Mouse (Mus musculus): ENCODE measurements at regions not wholly inside any gene's neighbourhood (a gene's known extent, or its start where the extent isn't known, plus 50 kb on each side); places are given as distances from the start of the nearest gene placed in this dataset.

DNA sequence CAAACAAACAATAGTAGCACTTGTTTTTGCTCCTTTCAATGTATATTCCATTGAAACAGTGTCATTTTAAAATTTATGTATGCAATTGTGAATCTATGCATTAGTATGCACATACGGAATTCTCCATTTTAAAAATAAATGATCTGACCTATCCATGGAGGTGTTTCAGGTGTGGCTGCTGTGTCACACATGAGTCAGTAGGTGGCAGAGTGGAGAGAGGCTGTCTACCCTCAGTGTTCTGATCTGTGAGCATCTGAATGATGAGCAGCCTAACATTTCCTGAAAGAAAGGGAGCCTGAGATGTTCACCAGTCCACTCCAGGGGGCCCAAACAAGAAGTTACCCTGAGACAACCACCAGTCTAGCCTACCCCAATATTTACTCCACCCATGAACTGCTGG lies 75.6 kb upstream of the 1700006A11Rik start:
- Histone ChIP-seq H3K9ac (ENCODE audit: low read depth, low read length) (no peak overlapping the region), H3K9me3 (replicated peaks; ENCODE audit: low read length) (no peaks in the 10 kb centered on the region), H3K36me3 (ENCODE audit: insufficient read depth, low read length) (no peaks in the 10 kb centered on the region), H3K4me2 (ENCODE audit: low read length) (no peak overlapping the region), H3K27ac (no peak overlapping the region), H3K4me3 (replicated peaks; ENCODE audit: low read depth, low read length) (no peak overlapping the region), H3K4me1 (replicated peaks; ENCODE audit: insufficient read depth, low read length) (no peaks in the 10 kb centered on the region), H3K27me3 (ENCODE audit: insufficient read depth, low read length) (no peaks in the 10 kb centered on the region)
- TF ChIP-seq CTCF (IDR thresholded peaks at IDR 0.05; ENCODE audit: low read depth), result no peak
- ATAC-seq (replicated peaks; ENCODE audit: low FRiP score, low read depth), result no peak
- DNase-seq (ENCODE audit: low spot score), result no peak
- WGBS, result 87% methylated on average over 1 of the region's 1 CpGs

DNA sequence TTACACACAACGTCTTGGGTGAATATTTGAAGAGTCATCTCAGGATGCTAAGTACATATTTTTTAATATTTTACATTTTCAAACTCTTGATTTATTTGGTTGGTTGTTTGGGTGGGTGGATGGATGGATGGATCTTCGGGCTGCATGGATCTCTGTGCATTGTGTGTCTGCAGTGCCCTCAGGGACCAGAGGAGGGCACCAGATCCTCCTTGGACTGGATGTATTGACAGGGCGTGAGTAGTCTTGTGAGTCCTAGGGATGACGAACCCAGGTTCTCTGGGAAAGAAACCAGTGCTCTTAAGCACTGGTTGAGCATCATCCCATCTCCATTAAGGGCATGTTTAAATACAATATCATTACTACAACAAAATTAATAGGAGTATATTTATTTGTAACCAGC lies 70.2 kb upstream of the 1700006A11Rik start:
- DNase-seq (ENCODE audit: low spot score), result no peak
- no peaks in the 10 kb centered on the region for H3K27me3 ChIP-seq (ENCODE audit: insufficient read depth, low read length)
- H3K36me3 ChIP-seq (ENCODE audit: insufficient read depth, low read length), result no peaks in the 10 kb centered on the region
- no peak overlapping the region for H3K4me3 ChIP-seq (replicated peaks; ENCODE audit: low read depth, low read length)
- TF ChIP-seq CTCF (IDR thresholded peaks at IDR 0.05; ENCODE audit: low read depth), result peak; percentile 28; the same call in 1 of the 2 replicates
- ATAC-seq (replicated peaks; ENCODE audit: low FRiP score, low read depth), result no peak
- no peak overlapping the region for H3K9ac ChIP-seq (ENCODE audit: low read depth, low read length)
- no peak overlapping the region for H3K27ac ChIP-seq
- no peaks in the 10 kb centered on the region for H3K9me3 ChIP-seq (replicated peaks; ENCODE audit: low read length)
- no peak overlapping the region for H3K4me2 ChIP-seq (ENCODE audit: low read length)
- 65% methylated on average over 4 of the region's 4 CpGs for WGBS
- no peaks in the 10 kb centered on the region for H3K4me1 ChIP-seq (replicated peaks; ENCODE audit: insufficient read depth, low read length)
